Mouse (Mus musculus): Measurements from ENCODE around the gene Ppfia3.
A peak's percentile ranks its signal among the peaks of the same experiment; 100 is the strongest.
"Not testable (repeated sequence)": the region's sequence is repeated elsewhere in the genome, so short reads cannot be mapped to it uniquely, and the experiment has no call there.

Ppfia3 gene

GRCm38 (mm10) chr7:45366652-45367019, at the start of gene Ppfia3:
TSS of gene Ppfia3 (minus strand) at chr7:45367019.
- no peak for DNase-seq

DNA sequence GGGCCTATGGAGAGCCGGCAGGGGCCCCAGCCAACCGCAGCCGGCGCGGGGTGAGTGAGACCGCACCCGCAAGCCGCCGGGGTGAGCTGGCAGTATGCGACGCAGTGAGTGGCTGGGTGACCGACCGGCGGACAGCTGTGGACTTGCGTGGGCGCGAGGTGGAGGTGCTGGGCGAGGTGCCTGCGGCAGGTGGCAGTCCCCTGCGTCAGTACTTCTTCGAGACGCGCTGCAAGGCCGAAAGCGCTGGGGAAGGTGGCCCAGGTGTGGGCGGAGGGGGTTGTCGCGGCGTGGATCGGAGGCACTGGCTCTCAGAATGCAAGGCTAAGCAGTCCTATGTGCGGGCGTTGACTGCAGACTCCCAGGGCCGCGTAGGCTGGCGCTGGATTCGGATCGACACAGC, 48.8 kb upstream of the Ppfia3 start:
- no peak for DNase-seq

- DNase-seq, result no peak
Observed at GRCm38 (mm10) chr7:45414740-45415224, 48.0 kb upstream of the Ppfia3 start.

DNA sequence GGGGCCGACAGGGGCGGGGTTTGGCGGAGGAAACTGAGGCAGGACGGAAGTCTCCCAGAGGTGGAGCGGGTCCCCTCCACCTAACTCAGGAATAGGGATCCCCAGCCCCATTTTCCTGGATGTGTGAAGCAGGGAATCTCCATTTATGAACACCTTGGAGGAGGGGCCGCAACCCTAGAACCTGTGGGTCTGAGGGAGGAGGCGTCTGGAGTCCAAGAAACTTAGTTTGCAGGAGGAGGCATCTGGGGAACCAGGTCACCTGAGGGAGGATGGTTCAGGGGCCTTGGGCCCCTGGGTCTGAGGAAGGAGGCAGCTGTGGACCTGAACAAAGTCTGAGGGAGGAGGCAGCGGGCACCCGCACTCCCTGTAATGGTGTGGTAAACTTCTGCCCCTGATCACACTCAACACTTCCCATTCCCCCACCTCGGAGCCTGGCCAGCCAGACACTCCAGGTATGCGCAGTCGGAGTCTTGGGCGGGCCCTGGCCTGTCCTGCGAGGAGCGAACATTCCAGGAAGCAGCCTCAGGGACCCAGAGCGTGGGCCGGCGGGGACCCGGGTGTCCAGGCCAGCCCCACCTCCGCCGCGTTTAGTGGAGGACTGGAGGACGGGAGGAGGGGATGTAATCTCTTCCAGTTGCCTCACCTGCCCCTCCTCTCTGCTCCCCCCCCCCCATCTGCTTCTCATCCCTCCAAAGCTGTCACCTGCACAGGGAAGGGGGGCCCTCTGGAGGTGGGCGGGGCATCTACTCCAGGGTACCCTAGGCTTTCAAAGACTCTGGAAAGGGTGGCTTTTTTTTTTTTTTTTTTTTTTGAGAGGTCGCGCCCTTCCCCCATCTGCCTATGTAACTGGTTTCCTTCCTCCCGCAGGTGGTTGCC, 47.3 kb upstream of the Ppfia3 start:
- peak; percentile 62 for DNase-seq

- peak; percentile 49 for DNase-seq
Observed at GRCm38 (mm10) chr7:45413113-45413863, 46.5 kb upstream of the Ppfia3 start, which contains the start of gene Ntf5. TSS of gene Ntf5 (plus strand) at chr7:45413695.

DNA sequence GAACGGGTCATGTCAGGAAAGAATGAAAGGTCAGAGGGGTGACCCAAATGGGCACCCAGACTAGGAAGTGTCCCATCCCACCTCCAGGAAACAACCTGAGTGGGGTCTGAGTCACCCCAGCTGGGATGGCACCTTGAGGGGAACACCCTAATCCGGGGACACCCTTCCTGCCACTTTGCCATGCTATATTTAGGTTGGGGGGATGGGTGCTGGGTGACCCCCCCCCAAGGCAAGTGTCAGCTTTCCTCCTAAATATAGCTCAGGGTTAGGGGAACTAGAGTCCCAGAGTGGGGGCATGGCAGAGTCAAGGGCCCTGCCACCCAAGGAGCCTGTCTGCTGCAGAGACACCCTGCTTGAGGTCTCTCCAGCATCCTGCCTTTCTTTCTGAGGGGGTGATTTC, 45.6 kb upstream of the Ppfia3 start:
- DNase-seq, result no peak

GRCm38 (mm10) chr7:45409497-45410163, 42.8 kb upstream of the Ppfia3 start:
- DNase-seq, result no peak

GRCm38 (mm10) chr7:45408949-45409348, 42.1 kb upstream of the Ppfia3 start:
- DNase-seq, result no peak

GRCm38 (mm10) chr7:45408351-45408750, 41.5 kb upstream of the Ppfia3 start:
- DNase-seq, result no peak

- DNase-seq, result no peak
Observed at GRCm38 (mm10) chr7:45407836-45408235, 41.0 kb upstream of the Ppfia3 start.

- DNase-seq, result peak; percentile 31
Observed at GRCm38 (mm10) chr7:45406157-45407156, 39.6 kb upstream of the Ppfia3 start.

- peak; percentile 83 for DNase-seq
Observed at GRCm38 (mm10) chr7:45405091-45406075, 38.6 kb upstream of the Ppfia3 start, which contains the start of gene Kcna7. TSS of gene Kcna7 (plus strand) at chr7:45405653.

GRCm38 (mm10) chr7:45403532-45404261, 36.9 kb upstream of the Ppfia3 start:
- DNase-seq, result peak; percentile 82

GRCm38 (mm10) chr7:45401521-45402085, 34.8 kb upstream of the Ppfia3 start:
- DNase-seq, result no peak

GRCm38 (mm10) chr7:45396787-45397186, 30.0 kb upstream of the Ppfia3 start:
- DNase-seq, result no peak

GRCm38 (mm10) chr7:45396337-45396775, 29.5 kb upstream of the Ppfia3 start:
- DNase-seq, result not testable (repeated sequence)

DNA sequence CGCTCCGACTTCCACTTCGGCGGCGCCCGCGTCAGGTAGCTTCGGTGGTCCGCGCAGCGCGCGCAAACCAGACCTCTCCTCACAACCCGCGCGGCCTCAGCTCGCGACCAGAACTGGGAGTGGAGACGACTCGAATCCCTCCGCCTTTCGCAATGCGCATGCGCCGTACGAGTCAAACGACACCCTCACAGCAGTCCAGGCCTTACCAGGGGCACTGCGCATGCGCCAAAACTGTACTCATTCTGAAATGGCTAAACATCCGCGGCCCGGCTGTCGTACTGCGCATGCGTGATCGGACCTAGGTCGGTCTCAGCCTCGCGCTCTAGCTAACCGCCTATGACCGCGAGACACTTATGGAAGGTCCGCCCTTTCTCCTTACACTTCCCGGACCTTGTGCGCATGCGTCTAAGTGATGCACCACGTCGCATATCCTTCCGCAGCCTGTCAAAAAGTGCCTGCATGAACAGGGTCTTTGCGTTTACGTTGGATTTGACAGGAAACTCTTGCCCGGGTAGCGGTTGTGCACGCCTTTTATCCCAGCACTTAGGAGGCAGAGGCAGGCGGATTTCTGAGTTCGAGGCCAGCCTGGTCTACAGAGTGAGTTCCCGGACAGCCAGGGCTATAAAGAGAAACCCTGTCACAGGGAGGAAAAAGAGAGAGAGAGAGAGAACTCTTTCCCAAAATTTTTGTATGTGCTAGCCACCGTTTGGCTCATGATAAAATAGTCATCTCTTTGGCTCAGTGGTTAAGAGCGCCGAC, 28.9 kb upstream of the Ppfia3 start, which contains the start of gene Snrnp70:
Snrnp70 (minus strand) TSS at position 165 of the 759 bp plus-strand sequence.
- DNase-seq, result peak; percentile 100

DNA sequence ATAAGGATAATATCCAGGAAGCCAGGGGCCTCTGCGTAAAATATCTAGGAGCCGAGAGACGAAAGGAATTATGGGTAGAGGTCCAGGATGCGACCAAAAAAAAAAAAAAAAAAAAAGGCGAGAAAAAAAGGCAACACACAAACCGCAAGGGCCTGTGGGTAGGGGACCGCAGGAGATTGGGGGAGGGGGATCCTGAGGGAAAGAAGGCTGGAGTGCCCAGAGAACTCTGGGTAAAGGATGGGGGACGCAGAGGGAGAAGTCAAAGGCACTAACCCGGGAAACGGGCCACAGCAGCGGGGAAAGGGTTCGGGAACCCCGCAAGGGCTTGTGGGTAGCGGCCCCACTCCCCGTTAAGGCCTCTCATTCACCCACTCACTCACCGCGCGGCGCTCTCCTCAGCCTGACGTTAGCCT, 28.3 kb upstream of the Ppfia3 start:
- peak; percentile 81 for DNase-seq

All from lung, postnatal 10 days (tissue).